Mouse (Mus musculus): ENCODE measurements around the gene Slc9a3r1. TPM values are rescaled to one million over a fixed set of nuclear protein-coding genes. Genes with fewer than 3 reads are reported as not detected.

The Slc9a3r1 gene
- total RNA-seq, 1 experiment from 2014 or later: 71.1 TPM

DNA sequence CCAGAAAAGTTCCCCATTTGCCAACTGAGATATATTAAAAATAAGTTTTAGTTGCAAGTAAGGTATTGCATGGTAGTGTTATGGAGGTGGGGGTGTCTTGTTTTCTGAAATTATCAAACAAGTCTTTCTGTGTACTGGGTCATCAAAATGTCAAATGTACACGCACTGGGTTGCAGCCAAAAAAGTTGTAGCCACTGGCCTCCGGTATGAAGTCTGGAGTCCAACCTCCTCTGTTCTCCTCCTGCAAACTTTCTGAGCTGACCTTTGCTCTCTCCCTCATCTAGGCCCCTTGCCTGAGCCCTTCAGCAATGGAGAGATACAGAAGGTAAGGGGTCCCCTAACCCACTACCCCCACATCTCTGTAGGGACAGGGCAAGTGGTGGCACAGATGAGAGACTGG, 15.6 kb downstream of the Slc9a3r1 start:
- ATAC-seq (replicated peaks in 1 of 2; ENCODE audit: insufficient read depth in 1 of 2, low FRiP score in 2 of 2, low TSS enrichment in 1 of 2, low read depth in 1 of 2, poor library complexity in 2 of 2, severe bottlenecking in 2 of 2): no peak

DNA sequence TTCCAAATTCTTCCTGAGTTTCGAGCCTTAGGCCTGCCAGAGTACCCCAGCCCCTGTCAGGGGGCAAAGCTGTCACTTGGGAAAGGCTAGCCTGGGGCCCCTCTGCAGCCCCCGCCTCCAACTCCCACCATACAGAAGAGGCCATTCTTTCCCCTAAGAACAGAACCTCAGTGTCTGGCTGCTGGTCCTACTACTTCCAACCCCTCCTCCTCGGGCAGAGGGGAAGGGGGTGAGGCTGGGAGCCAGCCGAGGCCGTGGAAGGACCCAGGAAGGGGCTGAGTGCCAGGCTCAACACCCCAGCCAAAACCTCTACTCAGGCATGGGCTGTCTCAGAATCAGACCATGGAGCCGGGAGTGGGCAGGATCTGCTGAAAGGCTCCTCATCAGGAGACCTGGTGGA, 16.1 kb downstream of the Slc9a3r1 start:
- no peak for ATAC-seq (replicated peaks in 1 of 2; ENCODE audit: insufficient read depth in 1 of 2, low FRiP score in 2 of 2, low TSS enrichment in 1 of 2, low read depth in 1 of 2, poor library complexity in 2 of 2, severe bottlenecking in 2 of 2)

DNA sequence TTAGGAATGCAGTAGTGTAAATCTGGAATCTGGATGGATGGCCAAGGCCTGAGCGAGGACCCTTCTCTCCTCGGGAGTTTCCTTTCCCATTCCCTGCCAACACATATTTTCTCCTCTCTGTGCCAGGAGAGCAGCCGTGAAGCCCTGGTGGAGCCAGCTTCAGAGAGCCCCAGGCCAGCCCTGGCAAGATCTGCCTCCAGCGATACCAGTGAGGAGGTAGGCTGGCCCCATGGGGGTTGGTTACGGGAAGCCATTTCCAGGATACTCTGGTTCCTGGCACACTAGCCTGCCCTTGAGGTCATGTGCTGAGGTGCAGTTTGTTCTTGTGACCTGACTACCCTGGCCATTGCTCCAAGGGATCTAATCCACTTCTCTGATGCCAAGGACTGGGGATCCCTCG, 16.7 kb downstream of the Slc9a3r1 start:
- ATAC-seq (replicated peaks in 1 of 2; ENCODE audit: insufficient read depth in 1 of 2, low FRiP score in 2 of 2, low TSS enrichment in 1 of 2, low read depth in 1 of 2, poor library complexity in 2 of 2, severe bottlenecking in 2 of 2): no peak

DNA sequence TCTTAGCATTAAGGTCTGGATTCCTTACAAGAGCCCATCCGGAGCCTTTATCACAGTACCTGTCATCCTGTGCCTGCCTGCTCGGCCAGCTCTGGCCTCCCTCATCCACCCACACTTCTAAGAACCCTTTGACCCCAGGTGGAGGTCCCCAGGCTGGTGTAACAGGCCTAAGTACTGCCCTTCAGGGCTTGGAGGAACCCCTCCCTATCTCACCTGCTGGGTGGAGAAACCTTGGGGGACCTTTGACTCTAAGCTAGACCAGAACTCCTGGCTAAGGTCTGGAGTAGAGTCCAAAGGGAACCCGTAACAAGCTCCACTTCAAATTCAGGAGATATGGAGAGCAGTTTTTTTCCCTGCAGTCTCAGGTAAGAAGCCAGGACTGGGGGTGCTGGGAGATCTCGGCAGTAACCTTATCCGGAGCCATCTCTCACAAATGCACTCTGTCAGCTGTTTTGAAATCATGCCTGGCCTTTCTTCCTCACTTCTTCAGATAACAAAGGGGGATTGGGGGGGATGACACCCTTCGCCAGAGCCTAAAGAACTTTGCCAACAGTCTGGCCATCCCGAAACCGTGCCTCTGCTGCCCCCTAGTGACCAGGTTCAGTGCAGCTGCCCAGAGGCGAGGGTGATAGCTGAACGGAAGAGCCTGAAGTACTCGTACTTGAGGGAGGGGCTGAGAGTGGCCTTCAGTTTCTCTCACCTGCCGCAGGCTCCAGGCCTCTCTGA, 18.9 kb downstream of the Slc9a3r1 start:
- peak; percentile 63 to 68 for ATAC-seq (replicated peaks in 1 of 2; ENCODE audit: insufficient read depth in 1 of 2, low FRiP score in 2 of 2, low TSS enrichment in 1 of 2, low read depth in 1 of 2, poor library complexity in 2 of 2, severe bottlenecking in 2 of 2)

DNA sequence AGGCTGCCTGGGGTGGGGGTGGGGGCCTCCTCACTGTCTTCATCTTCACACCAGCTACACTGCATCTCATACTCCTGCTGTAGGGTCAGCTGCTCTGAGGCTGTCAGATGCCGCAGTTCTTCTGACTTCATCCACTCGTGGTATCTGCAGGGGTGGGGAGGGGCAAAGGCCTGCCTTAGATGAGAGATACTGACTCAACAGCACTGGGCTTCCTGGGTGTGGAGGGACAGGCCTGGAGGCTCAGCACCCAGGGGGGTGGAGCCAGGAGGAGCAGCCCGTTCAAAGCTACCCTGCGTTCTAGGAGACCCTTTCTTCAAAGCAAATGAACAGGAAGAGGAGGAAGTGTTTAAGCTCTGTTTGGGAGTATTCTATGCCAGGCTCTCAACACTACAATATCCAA, 21.8 kb downstream of the Slc9a3r1 start:
- no peak for ATAC-seq (replicated peaks in 1 of 2; ENCODE audit: insufficient read depth in 1 of 2, low FRiP score in 2 of 2, low TSS enrichment in 1 of 2, low read depth in 1 of 2, poor library complexity in 2 of 2, severe bottlenecking in 2 of 2)

DNA sequence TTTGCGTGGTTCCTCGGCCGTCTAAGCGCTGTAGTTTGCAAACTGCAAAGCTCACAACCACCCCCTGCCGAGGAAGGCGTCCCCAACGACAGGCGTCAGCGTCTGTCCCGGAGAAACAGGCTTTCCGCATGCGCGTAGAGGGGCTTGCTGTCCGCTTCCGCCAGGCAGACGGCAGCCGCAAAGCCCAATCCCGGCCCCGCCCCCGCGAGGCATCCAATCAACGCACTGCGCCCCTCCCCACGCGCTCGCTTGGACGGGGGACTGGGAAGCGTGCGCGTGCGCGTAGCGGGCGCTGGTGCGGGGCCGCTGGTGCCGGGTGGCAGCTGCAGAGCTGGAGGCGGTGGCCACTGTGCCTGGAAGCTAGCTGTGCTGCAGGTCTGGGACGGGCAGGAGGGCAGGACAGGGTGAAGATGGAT, 24.1 kb downstream of the Slc9a3r1 start, which contains the start of gene Tmem104:
Gene Tmem104 (plus strand): TSS at position 264 of the 416 bp plus-strand sequence.
- peak; percentile 82 to 86 for ATAC-seq (replicated peaks in 1 of 2; ENCODE audit: insufficient read depth in 1 of 2, low FRiP score in 2 of 2, low TSS enrichment in 1 of 2, low read depth in 1 of 2, poor library complexity in 2 of 2, severe bottlenecking in 2 of 2)

DNA sequence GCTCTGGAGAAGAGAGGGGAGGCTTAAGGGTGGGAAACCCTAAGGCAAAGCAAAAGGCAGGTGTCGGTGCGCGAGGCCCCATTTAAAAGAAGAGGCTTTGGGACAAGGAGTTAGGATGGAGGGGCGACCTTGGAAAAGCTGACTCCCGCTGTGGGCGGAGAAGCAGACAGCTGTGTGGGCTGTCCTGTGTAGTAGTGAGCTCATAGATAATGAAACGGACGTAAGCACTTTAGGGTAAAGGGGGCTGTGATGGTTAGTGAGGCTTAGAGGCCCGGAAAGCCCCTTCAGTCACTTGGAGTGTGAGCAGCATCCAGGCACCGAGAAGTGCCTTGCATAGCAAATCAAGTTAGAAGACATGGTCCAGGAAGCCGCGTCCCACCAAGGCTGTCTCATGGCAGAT, 24.6 kb downstream of the Slc9a3r1 start, which contains the start of gene Nat9:
Gene Nat9 (minus strand): TSS at position 167 of the 400 bp plus-strand sequence.
- ATAC-seq (replicated peaks in 1 of 2; ENCODE audit: insufficient read depth in 1 of 2, low FRiP score in 2 of 2, low TSS enrichment in 1 of 2, low read depth in 1 of 2, poor library complexity in 2 of 2, severe bottlenecking in 2 of 2): no peak

DNA sequence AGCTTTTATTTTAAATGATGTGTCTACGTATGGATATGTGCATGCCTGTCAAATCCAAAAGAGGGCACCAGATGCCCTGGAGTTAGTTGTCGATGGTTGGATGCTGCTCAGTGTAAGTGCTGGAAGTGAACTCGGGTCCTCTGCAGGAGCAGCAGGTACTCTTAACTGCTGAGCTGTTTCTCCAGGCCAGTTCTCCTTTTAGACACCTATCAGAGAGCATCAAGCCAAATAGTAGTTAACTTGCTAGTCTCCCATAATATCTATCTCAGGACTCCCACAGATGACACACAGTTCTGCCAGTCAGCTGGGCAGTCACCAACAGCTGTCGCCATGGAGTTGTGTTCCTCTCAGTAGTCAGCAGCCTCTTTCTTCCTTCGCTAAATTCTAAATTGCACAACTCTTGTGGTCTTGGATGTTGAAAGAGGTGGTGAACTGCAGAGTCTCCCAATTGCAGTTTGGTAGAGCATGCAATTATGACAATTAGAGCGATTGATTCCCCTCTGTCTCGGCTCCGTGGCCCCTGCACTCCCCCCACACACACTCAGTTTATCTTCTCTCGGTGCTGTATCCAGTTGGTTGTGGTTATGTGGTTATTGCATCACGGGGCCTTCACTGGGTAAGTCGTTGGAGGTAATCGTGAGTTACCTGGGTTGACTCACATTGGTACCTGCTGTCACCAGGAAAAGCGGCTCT, 25.5 kb downstream of the Slc9a3r1 start:
- ATAC-seq (replicated peaks in 1 of 2; ENCODE audit: insufficient read depth in 1 of 2, low FRiP score in 2 of 2, low TSS enrichment in 1 of 2, low read depth in 1 of 2, poor library complexity in 2 of 2, severe bottlenecking in 2 of 2): peak in 1 of 2 experiments; percentile 29; a peak in 1 of 4 replicates

DNA sequence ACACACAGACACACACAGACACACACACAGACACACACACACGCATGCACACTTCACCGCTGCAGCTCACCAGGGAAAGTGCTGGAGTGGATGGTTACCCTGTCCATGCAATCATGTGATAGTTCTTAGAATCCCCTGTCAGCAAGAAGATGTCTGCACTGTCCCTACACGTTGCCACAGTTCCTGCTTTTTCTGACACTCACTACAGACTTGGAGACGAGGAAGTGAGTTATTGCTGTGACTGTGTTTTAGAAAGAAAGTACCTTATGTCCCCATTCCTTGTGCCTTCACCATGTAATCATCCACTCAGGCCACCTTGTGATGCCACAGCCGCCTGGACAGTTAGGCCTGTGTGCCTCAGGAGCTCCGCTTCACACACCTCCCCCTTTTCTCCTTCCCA, 26.2 kb downstream of the Slc9a3r1 start:
- ATAC-seq (replicated peaks in 1 of 2; ENCODE audit: insufficient read depth in 1 of 2, low FRiP score in 2 of 2, low TSS enrichment in 1 of 2, low read depth in 1 of 2, poor library complexity in 2 of 2, severe bottlenecking in 2 of 2): peak; percentile 15 to 36; a peak in 2 of 4 replicates

DNA sequence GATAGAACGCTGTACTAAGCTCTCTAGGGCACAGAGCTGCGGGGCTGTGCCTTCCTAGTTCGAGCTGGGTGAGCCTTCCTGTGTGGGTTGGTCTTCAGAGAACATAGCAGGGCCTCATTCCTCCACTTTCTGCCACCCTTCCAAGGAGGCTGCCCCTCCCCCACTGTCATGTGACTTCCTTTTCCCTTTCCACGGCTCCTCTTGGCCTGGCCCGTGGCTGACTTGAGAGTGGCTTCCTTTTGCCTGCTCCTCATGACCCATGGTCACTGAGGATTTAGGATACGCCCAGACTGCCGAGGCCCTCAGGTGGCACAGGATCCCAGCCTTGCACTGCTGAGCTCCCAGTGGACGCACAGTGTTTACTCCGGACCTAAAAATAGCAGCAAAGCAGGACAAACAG, 29.0 kb downstream of the Slc9a3r1 start:
- peak in 1 of 2 experiments; percentile 22; a peak in 2 of 4 replicates for ATAC-seq (replicated peaks in 1 of 2; ENCODE audit: insufficient read depth in 1 of 2, low FRiP score in 2 of 2, low TSS enrichment in 1 of 2, low read depth in 1 of 2, poor library complexity in 2 of 2, severe bottlenecking in 2 of 2)

DNA sequence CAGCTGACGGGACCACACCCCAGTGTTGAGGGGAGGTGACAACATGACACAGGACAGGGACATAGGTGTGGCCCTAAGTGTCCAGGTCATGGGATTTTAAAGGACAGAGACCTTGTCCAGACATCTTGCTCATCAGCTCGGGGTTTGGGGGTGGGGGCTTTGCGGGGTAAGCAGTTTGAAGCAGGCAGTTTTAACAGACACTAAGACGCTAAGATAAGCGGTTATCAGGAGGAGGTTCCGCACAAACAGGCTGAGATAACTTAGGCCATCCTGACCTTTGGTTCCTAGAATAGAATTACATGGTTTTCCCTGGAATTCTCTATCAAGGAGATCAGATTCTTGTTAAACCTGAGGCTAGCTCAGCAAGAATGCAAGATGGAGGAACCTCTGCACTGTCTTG, 31.6 kb downstream of the Slc9a3r1 start:
- ATAC-seq (replicated peaks in 1 of 2; ENCODE audit: insufficient read depth in 1 of 2, low FRiP score in 2 of 2, low TSS enrichment in 1 of 2, low read depth in 1 of 2, poor library complexity in 2 of 2, severe bottlenecking in 2 of 2): no peak

DNA sequence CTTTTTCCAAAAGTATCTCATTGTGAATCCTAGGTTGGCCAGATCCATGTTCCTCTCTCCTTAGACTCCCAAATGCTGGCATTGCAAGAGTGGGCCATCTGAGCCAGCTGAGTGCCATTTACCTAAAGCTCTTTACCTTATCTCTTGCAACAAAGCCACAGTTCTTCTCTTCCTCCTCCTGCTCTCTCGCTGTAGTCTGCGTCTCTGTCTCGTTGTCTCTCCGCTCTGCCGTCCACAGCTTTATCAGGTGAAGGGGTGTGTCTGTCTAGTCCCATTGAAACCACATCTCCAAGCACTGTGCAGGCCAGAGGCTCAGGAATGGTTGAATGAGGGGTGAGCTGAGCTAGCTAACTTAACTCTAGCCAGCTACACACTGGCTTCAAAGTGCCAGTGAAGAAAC, 32.8 kb downstream of the Slc9a3r1 start:
- ATAC-seq (replicated peaks in 1 of 2; ENCODE audit: insufficient read depth in 1 of 2, low FRiP score in 2 of 2, low TSS enrichment in 1 of 2, low read depth in 1 of 2, poor library complexity in 2 of 2, severe bottlenecking in 2 of 2): no peak

DNA sequence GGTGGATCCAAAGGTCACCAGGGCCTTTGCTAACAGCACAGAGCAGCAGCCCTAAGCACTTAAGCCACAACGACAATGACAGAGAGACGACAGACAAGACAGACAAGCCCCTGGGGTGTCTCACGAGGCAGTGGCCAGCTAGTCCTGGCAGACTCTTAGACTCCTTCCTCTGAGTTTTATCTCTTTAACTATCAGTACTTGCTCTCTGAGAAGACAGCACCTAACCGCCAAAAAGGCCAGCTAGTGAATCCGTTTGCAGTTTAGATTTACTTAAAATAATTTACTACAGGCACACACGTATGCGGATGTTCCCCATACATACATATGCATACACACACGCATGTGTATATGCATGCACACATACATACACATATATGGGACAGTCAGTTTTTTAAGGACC, 34.4 kb downstream of the Slc9a3r1 start:
- ATAC-seq (replicated peaks in 1 of 2; ENCODE audit: insufficient read depth in 1 of 2, low FRiP score in 2 of 2, low TSS enrichment in 1 of 2, low read depth in 1 of 2, poor library complexity in 2 of 2, severe bottlenecking in 2 of 2): no peak

DNA sequence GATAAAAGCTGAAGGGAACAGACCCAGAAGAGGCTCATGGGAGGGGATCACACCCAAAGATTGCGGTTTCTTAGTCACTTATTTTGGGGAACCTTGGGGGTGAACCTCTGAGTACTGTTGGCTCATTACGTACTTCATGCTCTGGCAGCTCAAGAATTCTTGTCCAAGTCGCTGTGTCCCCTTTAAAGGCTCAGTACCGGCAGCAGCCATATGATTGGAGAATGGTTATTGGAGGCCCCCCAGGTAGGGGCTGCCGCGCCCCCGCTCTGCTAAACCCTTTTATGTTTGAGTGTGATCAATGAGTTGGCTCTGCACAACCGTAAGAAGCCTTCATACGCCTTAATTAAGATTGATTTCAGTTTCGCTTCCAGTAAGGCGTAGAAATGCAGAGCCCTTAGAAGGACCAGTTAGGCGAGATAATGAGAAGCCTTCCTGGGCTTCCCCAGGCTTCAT, 35.8 kb downstream of the Slc9a3r1 start:
- no peak for ATAC-seq (replicated peaks in 1 of 2; ENCODE audit: insufficient read depth in 1 of 2, low FRiP score in 2 of 2, low TSS enrichment in 1 of 2, low read depth in 1 of 2, poor library complexity in 2 of 2, severe bottlenecking in 2 of 2)

DNA sequence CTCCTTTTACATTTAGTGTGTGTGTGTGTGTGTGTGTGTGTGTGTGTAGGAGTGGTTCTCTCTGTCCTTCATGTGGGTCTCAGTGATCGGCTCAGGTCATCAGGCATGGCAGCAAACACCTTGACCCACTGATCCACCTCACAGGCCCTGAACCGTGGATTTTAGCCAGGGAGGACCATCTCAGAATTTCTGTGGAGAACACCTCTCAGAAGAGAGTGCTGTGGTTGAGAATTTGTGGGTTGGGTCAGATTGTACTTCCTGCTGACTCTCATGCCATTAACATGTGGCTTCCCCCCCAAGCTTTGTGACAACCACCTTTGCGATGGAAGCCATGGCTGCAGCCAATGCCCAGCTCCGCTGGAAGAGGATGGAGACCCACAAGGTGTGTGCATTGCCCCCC, 37.4 kb downstream of the Slc9a3r1 start:
- ATAC-seq (replicated peaks in 1 of 2; ENCODE audit: insufficient read depth in 1 of 2, low FRiP score in 2 of 2, low TSS enrichment in 1 of 2, low read depth in 1 of 2, poor library complexity in 2 of 2, severe bottlenecking in 2 of 2): no peak

DNA sequence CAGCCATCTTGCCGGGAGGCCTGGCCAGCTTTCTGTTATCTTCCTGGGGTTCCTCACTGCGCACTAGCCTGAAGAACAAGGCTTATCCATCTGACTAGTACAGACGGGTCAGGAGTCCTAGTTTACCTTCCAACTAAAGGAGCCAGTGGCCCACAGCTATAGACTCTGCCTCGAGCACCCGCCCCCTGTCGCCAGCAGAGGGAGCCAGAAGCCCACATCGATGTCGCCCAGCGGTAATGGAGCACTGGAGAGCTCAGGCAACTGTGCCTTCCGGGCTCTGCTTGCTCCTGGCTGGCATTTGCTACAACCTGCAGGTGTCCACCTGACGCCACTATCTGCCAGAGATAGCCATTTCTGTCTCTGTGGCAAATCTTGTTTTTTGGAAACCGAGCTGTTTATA, 39.2 kb downstream of the Slc9a3r1 start:
- ATAC-seq (replicated peaks in 1 of 2; ENCODE audit: insufficient read depth in 1 of 2, low FRiP score in 2 of 2, low TSS enrichment in 1 of 2, low read depth in 1 of 2, poor library complexity in 2 of 2, severe bottlenecking in 2 of 2): peak; percentile 82 to 91

DNA sequence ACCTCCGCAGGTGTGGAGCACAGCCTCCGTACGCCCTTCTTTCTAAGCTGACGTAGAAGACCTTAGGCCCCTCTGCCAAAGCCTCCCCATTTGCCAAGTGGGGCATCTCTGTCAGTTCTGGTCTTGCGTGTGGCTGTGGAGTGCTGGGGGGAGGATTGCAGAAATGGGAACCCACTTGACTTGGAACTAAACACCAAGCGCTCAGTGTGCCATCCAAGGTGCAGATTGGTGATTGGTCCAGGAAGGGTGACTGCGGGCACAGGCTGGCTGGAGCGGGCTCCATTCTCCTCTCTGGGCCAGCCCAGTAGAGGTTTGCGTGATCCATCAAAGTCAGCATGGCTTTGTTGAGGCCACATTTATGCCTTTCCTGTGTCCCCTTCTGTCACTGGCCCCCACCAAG, 39.6 kb downstream of the Slc9a3r1 start:
- ATAC-seq (replicated peaks in 1 of 2; ENCODE audit: insufficient read depth in 1 of 2, low FRiP score in 2 of 2, low TSS enrichment in 1 of 2, low read depth in 1 of 2, poor library complexity in 2 of 2, severe bottlenecking in 2 of 2): no peak

DNA sequence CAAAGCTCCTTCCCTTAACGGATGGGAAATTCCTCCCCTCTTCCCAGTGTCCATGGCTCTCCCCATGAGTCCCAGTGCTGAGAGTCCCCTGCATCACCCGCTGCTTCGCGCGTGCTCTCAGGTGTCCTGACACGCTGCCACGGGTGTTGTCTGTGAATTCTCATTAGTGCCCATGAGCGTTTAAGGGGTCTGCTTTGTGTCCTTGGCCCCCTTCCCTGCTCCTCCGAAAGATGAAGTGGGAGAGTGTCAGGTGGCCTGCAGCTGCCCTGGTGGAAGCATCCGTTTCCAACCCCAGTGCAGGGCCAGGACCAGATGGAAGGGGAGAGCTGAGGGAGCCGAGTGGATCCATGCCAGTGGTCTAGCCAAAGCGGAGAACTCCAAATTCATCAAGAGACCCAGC, 45.0 kb downstream of the Slc9a3r1 start:
- ATAC-seq (replicated peaks in 1 of 2; ENCODE audit: insufficient read depth in 1 of 2, low FRiP score in 2 of 2, low TSS enrichment in 1 of 2, low read depth in 1 of 2, poor library complexity in 2 of 2, severe bottlenecking in 2 of 2): no peak

All from hematopoietic stem cell, adult 5-6 weeks (primary cell).